Mouse (Mus musculus) heart, embryonic 13.5 days (tissue): ENCODE measurements at regions not wholly inside any gene's neighbourhood (a gene's known extent, or its start where the extent isn't known, plus 50 kb on each side); places are given as distances from the start of the nearest gene placed in this dataset.

ENCODE experiments used
- ATAC-seq: fragments of 200-750 bp; cut with Nextera tagmentation; 2 replicates; pipeline ENCODE4 v1.8.0; 2017; ENCODE audit warnings: moderate TSS enrichment; ENCODE audit not compliant: insufficient number of reproducible peaks, low FRiP score, low TSS enrichment; ENCODE audit errors: extremely low read depth
- H3K27ac ChIP-seq: fragments of 300-500 bp; sonication (generic); replicated peaks from 2 replicates; pipeline ENCODE4 v1.5.1; 2015; ENCODE audit warnings: moderate library complexity, mild to moderate bottlenecking, inconsistent platforms
- H3K27me3 ChIP-seq: fragments of 300-500 bp; sonication (generic); replicated peaks from 2 replicates; pipeline ENCODE4 v1.6.1; 2015; ENCODE audit warnings: mild to moderate bottlenecking, inconsistent platforms
- H3K36me3 ChIP-seq: fragments of 300-500 bp; sonication (generic); 2 replicates; pipeline ENCODE4 v1.6.1; 2015; ENCODE audit warnings: mild to moderate bottlenecking, inconsistent platforms
- H3K4me1 ChIP-seq: fragments of 300-500 bp; sonication (generic); 2 replicates; pipeline ENCODE4 v1.6.1; 2015; ENCODE audit warnings: inconsistent platforms
- H3K4me2 ChIP-seq: fragments of 300-500 bp; sonication (generic); 2 replicates; pipeline ENCODE4 v1.6.1; 2015; ENCODE audit warnings: inconsistent platforms, mild to moderate bottlenecking, moderate library complexity
- H3K4me3 ChIP-seq: fragments of 300-500 bp; sonication (generic); 2 replicates; pipeline ENCODE4 v1.5.1; 2015; ENCODE audit warnings: moderate library complexity, mild to moderate bottlenecking, inconsistent platforms
- H3K9ac ChIP-seq: fragments of 300-500 bp; sonication (generic); 2 replicates; pipeline ENCODE4 v1.6.1; 2015; ENCODE audit warnings: inconsistent platforms, mild to moderate bottlenecking, moderate library complexity
- H3K9me3 ChIP-seq: fragments of 300-500 bp; sonication (generic); 2 replicates; pipeline ENCODE4 v1.6.1; 2016; ENCODE audit warnings: inconsistent platforms
- WGBS: fragments of 180-500 bp; shearing (Covaris S2); methylation state at CpG from one replicate; pipeline ENCODE4 v1.1.7; 2015; ENCODE audit warnings: mixed read lengths; 5-methylcytosine and 5-hydroxymethylcytosine counted together

- Histone ChIP-seq H3K4me3 (no peak overlapping the region), H3K9ac (no peak overlapping the region), H3K4me1 (0 out of 2 replicates have a peak, but pooled peaks cover 7% of the 10 kb centered on the region), H3K27ac (no peak overlapping the region; the same call in 1 of the 2 replicates), H3K36me3 (no peaks in the 10 kb centered on the region), H3K4me2 (no peak overlapping the region), H3K27me3 (no peaks in the 10 kb centered on the region), H3K9me3 (no peaks in the 10 kb centered on the region)
- WGBS = 69% methylated on average over 4 of the region's 4 CpGs
- ATAC-seq = no peak
Measured at GRCm38 (mm10) chr16:77796926-77797325, 195.0 kb upstream of the Gm11146 start.

- no peak for ATAC-seq
- no peak overlapping the region for H3K27ac ChIP-seq
- H3K4me2 ChIP-seq = no peak overlapping the region
- no peaks in the 10 kb centered on the region for H3K36me3 ChIP-seq
- no peaks in the 10 kb centered on the region for H3K27me3 ChIP-seq
- H3K9me3 ChIP-seq = no peaks in the 10 kb centered on the region
- H3K4me3 ChIP-seq = no peak overlapping the region
- WGBS = 69% methylated on average over 5 of the region's 5 CpGs
- no peaks in the 10 kb centered on the region for H3K4me1 ChIP-seq
- H3K9ac ChIP-seq = no peak overlapping the region
Measured at GRCm38 (mm10) chr16:77789652-77790051, 187.8 kb upstream of the Gm11146 start.

- Histone ChIP-seq H3K27me3 (no peaks in the 10 kb centered on the region), H3K4me3 (no peak overlapping the region), H3K9me3 (no peaks in the 10 kb centered on the region), H3K27ac (no peak overlapping the region), H3K4me1 (no peaks in the 10 kb centered on the region), H3K36me3 (no peaks in the 10 kb centered on the region), H3K4me2 (no peak overlapping the region), H3K9ac (no peak overlapping the region)
- ATAC-seq = no peak
- WGBS = 79% methylated on average over 2 of the region's 2 CpGs
Measured at GRCm38 (mm10) chr16:77789206-77789605, 187.3 kb upstream of the Gm11146 start.

- H3K4me2 ChIP-seq = no peak overlapping the region
- H3K27me3 ChIP-seq = no peaks in the 10 kb centered on the region
- H3K4me3 ChIP-seq = no peak overlapping the region
- no peaks in the 10 kb centered on the region for H3K9me3 ChIP-seq
- no peaks in the 10 kb centered on the region for H3K36me3 ChIP-seq
- no peak overlapping the region for H3K27ac ChIP-seq
- no peak for ATAC-seq
- no peaks in the 10 kb centered on the region for H3K4me1 ChIP-seq
- WGBS = 87% methylated on average over 6 of the region's 6 CpGs
- no peak overlapping the region for H3K9ac ChIP-seq
Measured at GRCm38 (mm10) chr16:77788781-77789150, 186.9 kb upstream of the Gm11146 start.

GRCm38 (mm10) chr16:77788041-77788780 is 186.3 kb upstream of the Gm11146 start:
- no peak overlapping the region for H3K4me3 ChIP-seq
- WGBS = 83% methylated on average over 20 of the region's 20 CpGs
- H3K9ac ChIP-seq = no peak overlapping the region
- H3K27ac ChIP-seq = no peak overlapping the region
- no peaks in the 10 kb centered on the region for H3K36me3 ChIP-seq
- no peak for ATAC-seq
- no peaks in the 10 kb centered on the region for H3K27me3 ChIP-seq
- H3K9me3 ChIP-seq = no peaks in the 10 kb centered on the region
- no peaks in the 10 kb centered on the region for H3K4me1 ChIP-seq
- no peak overlapping the region for H3K4me2 ChIP-seq

- no peaks in the 10 kb centered on the region for H3K4me1 ChIP-seq
- WGBS = 81% methylated on average over 5 of the region's 5 CpGs
- H3K27me3 ChIP-seq = no peaks in the 10 kb centered on the region
- no peaks in the 10 kb centered on the region for H3K9me3 ChIP-seq
- no peaks in the 10 kb centered on the region for H3K36me3 ChIP-seq
- ATAC-seq = no peak
- H3K9ac ChIP-seq = no peak overlapping the region
- H3K4me3 ChIP-seq = no peak overlapping the region
- H3K27ac ChIP-seq = no peak overlapping the region
- H3K4me2 ChIP-seq = no peak overlapping the region
Measured at GRCm38 (mm10) chr16:77787025-77787424, 185.1 kb upstream of the Gm11146 start.

- H3K27ac ChIP-seq = no peak overlapping the region
- ATAC-seq = no peak
- no peak overlapping the region for H3K4me2 ChIP-seq
- H3K9me3 ChIP-seq = no peaks in the 10 kb centered on the region
- no peak overlapping the region for H3K4me3 ChIP-seq
- H3K9ac ChIP-seq = no peak overlapping the region
- no peaks in the 10 kb centered on the region for H3K4me1 ChIP-seq
- H3K36me3 ChIP-seq = no peaks in the 10 kb centered on the region
- no peaks in the 10 kb centered on the region for H3K27me3 ChIP-seq
- WGBS = 63% methylated on average over 1 of the region's 1 CpGs
Measured at GRCm38 (mm10) chr16:77779019-77779418, 177.1 kb upstream of the Gm11146 start.

- Histone ChIP-seq H3K27me3 (no peaks in the 10 kb centered on the region), H3K27ac (no peak overlapping the region), H3K4me1 (no peaks in the 10 kb centered on the region), H3K9ac (no peak overlapping the region), H3K9me3 (no peaks in the 10 kb centered on the region), H3K36me3 (no peaks in the 10 kb centered on the region), H3K4me2 (no peak overlapping the region), H3K4me3 (no peak overlapping the region)
- 49% methylated on average over 3 of the region's 3 CpGs for WGBS
- ATAC-seq = no peak
Measured at GRCm38 (mm10) chr16:77772075-77772474, 170.2 kb upstream of the Gm11146 start.

- Histone ChIP-seq H3K27ac (no peak overlapping the region), H3K4me1 (no peaks in the 10 kb centered on the region), H3K4me2 (no peak overlapping the region), H3K9me3 (no peaks in the 10 kb centered on the region), H3K4me3 (no peak overlapping the region), H3K27me3 (no peaks in the 10 kb centered on the region), H3K36me3 (no peaks in the 10 kb centered on the region), H3K9ac (no peak overlapping the region)
- WGBS = 70% methylated on average over 4 of the region's 4 CpGs
- ATAC-seq = no peak
Measured at GRCm38 (mm10) chr16:77760926-77761347, 159.0 kb upstream of the Gm11146 start.

GRCm38 (mm10) chr16:77760479-77760878 is 158.6 kb upstream of the Gm11146 start:
- Histone ChIP-seq H3K36me3 (no peaks in the 10 kb centered on the region), H3K9me3 (no peaks in the 10 kb centered on the region), H3K27ac (no peak overlapping the region), H3K4me3 (no peak overlapping the region), H3K9ac (no peak overlapping the region), H3K4me1 (no peaks in the 10 kb centered on the region), H3K4me2 (no peak overlapping the region), H3K27me3 (no peaks in the 10 kb centered on the region)
- WGBS = 76% methylated on average over 4 of the region's 4 CpGs
- ATAC-seq = no peak

GRCm38 (mm10) chr16:77759997-77760396 is 158.1 kb upstream of the Gm11146 start:
- no peak overlapping the region for H3K4me2 ChIP-seq
- H3K9me3 ChIP-seq = no peaks in the 10 kb centered on the region

GRCm38 (mm10) chr16:77754882-77755281 is 153.0 kb upstream of the Gm11146 start:
- ATAC-seq = no peak

More at GRCm38 (mm10) chr16:77759997-77760396, 158.1 kb upstream of the Gm11146 start:
- Histone ChIP-seq H3K36me3 (no peaks in the 10 kb centered on the region), H3K27me3 (no peaks in the 10 kb centered on the region), H3K4me1 (no peaks in the 10 kb centered on the region), H3K27ac (no peak overlapping the region), H3K4me3 (no peak overlapping the region), H3K9ac (no peak overlapping the region)
- no peak for ATAC-seq
- WGBS = 62% methylated on average over 10 of the region's 10 CpGs

More at GRCm38 (mm10) chr16:77754882-77755281, 153.0 kb upstream of the Gm11146 start:
- Histone ChIP-seq H3K4me1 (peaks cover 3% of the 10 kb centered on the region; the same call in 1 of the 2 replicates), H3K9ac (no peak overlapping the region), H3K4me3 (no peak overlapping the region), H3K36me3 (no peaks in the 10 kb centered on the region), H3K27me3 (no peaks in the 10 kb centered on the region), H3K9me3 (no peaks in the 10 kb centered on the region), H3K4me2 (no peak overlapping the region), H3K27ac (no peak overlapping the region)
- 60% methylated on average over 6 of the region's 6 CpGs for WGBS
